Mouse (Mus musculus) gastrocnemius, postnatal 36 days (tissue): Measurements from ENCODE around the gene Coq9. TPM values are rescaled to one million over a fixed set of nuclear protein-coding genes. Genes with fewer than 3 reads are reported as not detected.

Experiments
- DNase-seq, 2 experiments: peaks; one replicate each; pipeline ENCODE4 v3.0.0; 2022
- intact Hi-C: fragments of 180-260 bp; cut with DNase I; formaldehyde crosslinking; loops from one replicate; pipeline ENCODE4 v1.15.1; 2025
- total RNA-seq, 2 experiments: library from RNA; stranded (reverse); gene quantifications; 2 replicates each; pipeline ENCODE4 v1.2.3; 2021

The Coq9 gene
- total RNA-seq, 2 experiments from 2014 or later = 411 to 443 TPM

GRCm38 (mm10) chr8:94900617-94901016, 62.5 kb downstream of the Coq9 start:
- intact Hi-C loops = no loop called here
- no peak for DNase-seq

- no peak for DNase-seq
- intact Hi-C loops = no loop called here
These were observed 62.9 kb downstream of the Coq9 start for GRCm38 (mm10) chr8:94901031-94901430.

- DNase-seq = no peak
- intact Hi-C loops = no loop called here
These were observed 65.6 kb downstream of the Coq9 start for GRCm38 (mm10) chr8:94903709-94904108.

Other genes with a start within 250 kb of the Coq9 start
- gene Rspry1, start 236.4 kb upstream of the Coq9 start, total RNA-seq = 1 to 10 TPM; 7.3 to 9.3 TPM
- gene Fam192a, start 236.3 kb upstream of the Coq9 start, total RNA-seq = 10 to 100 TPM; 16.2 to 20.1 TPM
- 10 to 100 TPM; 53.8 to 67.4 TPM for gene Arl2bp, start 171.7 kb upstream of the Coq9 start, total RNA-seq
- gene Pllp, start 142.0 kb upstream of the Coq9 start, total RNA-seq = 1 to 10 TPM in 1 of 2 experiments, under 1 TPM in 1; 0.51 to 3.4 TPM
- gene Ccl22, start 92.7 kb upstream of the Coq9 start, total RNA-seq = not detected
- gene Cx3cl1, start 66.3 kb upstream of the Coq9 start, total RNA-seq = 1 to 10 TPM in 1 of 2 experiments, under 1 TPM in 1; 0.52 to 1.6 TPM
- not detected for gene Ccl17, start 27.9 kb upstream of the Coq9 start, total RNA-seq
- 10 to 100 TPM; 31.9 to 34.4 TPM for gene Ciapin1, start within 50 bp of the Coq9 start, total RNA-seq
- 10 to 100 TPM; 34.3 to 44.5 TPM for gene Polr2c, start 19.1 kb downstream of the Coq9 start, total RNA-seq
- 1 to 10 TPM; 2.6 to 4.9 TPM for gene Dok4, start 38.0 kb downstream of the Coq9 start, total RNA-seq
- gene Ccdc102a, start 79.8 kb downstream of the Coq9 start, total RNA-seq = 1 to 10 TPM; 3.3 to 3.8 TPM
- gene Adgrg5, start 85.4 kb downstream of the Coq9 start, total RNA-seq = not detected
- gene Adgrg1, start 136.4 kb downstream of the Coq9 start, total RNA-seq = 10 to 100 TPM; 20.9 to 25.5 TPM
- under 1 TPM; 0.20 to 0.52 TPM for gene Adgrg3, start 179.4 kb downstream of the Coq9 start, total RNA-seq
- gene Drc7, start 216.8 kb downstream of the Coq9 start, total RNA-seq = not detected
- gene Katnb1, start 242.9 kb downstream of the Coq9 start, total RNA-seq = 1 to 10 TPM; 6.1 to 8.2 TPM